Mouse (Mus musculus): ENCODE data around the gene 1700025G04Rik. TPM values are rescaled to one million over a fixed set of nuclear protein-coding genes. Genes with fewer than 3 reads are reported as not detected.

1700025G04Rik gene
- polyA plus RNA-seq, 1 experiment from 2014 or later, result 52.7 TPM

DNA sequence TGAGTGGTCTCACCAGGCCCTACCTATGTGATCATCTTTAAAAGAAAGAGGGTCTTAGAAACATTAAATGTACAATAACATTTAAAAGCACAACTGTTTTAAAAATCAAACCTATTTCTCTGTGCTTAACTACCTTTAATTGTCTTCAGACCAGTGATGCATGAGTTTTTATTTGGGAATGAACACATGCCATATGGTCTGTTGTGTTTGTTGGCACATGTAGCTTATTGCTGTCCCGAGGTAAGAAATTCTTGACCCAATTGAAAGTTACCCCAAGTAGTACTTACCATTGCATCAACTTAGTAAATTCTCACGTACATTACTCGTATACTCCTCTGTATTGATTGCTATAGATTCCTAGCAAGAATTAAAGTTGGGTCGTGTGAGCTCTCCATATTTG lies 254.7 kb downstream of the 1700025G04Rik start:
- Histone ChIP-seq H3K4me1 (replicated peaks; ENCODE audit: control insufficient read depth, insufficient read depth, low read length) (no peaks in the 10 kb centered on the region), H3K9me3 (ENCODE audit: control insufficient read depth, low read length) (0 out of 2 replicates have a peak, but pooled peaks cover 3% of the 10 kb centered on the region), H3K27ac (ENCODE audit: low read depth, low read length) (no peak overlapping the region), H3K4me3 (ENCODE audit: low read depth, low read length) (no peak overlapping the region), H3K27me3 (ENCODE audit: control insufficient read depth, insufficient read depth, low read length) (no peaks in the 10 kb centered on the region), H3K9ac (ENCODE audit: low read depth, low read length) (no peak overlapping the region), H3K36me3 (ENCODE audit: control insufficient read depth, insufficient read depth, low read length) (no peaks in the 10 kb centered on the region), H3K4me2 (replicated peaks; ENCODE audit: low read depth, low read length) (no peak overlapping the region)
- ATAC-seq (ENCODE audit: low FRiP score), result no peak
- WGBS, result 91% methylated on average over 4 of the region's 4 CpGs
- DNase-seq (ENCODE audit: low spot score), result no peak

DNA sequence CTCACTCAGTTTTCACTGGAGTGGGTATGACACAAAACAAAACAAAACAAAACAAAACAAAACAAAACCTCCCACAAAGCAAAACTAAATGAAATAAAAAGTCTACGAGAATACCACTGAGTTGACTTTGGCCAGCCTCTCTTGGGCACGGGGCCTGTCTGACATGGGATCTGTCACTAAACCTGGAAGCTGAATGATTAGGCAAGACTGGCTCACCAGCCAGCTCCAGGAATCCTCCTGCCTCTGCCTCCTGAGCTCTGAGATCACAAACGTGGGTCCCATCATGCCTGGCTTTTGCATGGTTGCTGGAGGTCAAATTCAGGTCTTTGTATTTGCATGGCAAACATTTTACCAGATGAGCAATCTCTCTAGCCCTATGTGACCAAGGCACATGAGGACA lies 258.1 kb downstream of the 1700025G04Rik start:
- ATAC-seq (ENCODE audit: low FRiP score), result no peak
- DNase-seq (ENCODE audit: low spot score), result no peak
- H3K4me3 ChIP-seq (ENCODE audit: low read depth, low read length), result no peak overlapping the region
- no peak overlapping the region for H3K27ac ChIP-seq (ENCODE audit: low read depth, low read length)
- no peaks in the 10 kb centered on the region for H3K36me3 ChIP-seq (ENCODE audit: control insufficient read depth, insufficient read depth, low read length)
- H3K4me1 ChIP-seq (replicated peaks; ENCODE audit: control insufficient read depth, insufficient read depth, low read length), result no peaks in the 10 kb centered on the region
- 0 out of 2 replicates have a peak, but pooled peaks cover 3% of the 10 kb centered on the region for H3K9me3 ChIP-seq (ENCODE audit: control insufficient read depth, low read length)
- WGBS, result 82% methylated on average over 3 of the region's 3 CpGs
- H3K9ac ChIP-seq (ENCODE audit: low read depth, low read length), result no peak overlapping the region
- no peaks in the 10 kb centered on the region for H3K27me3 ChIP-seq (ENCODE audit: control insufficient read depth, insufficient read depth, low read length)
- H3K4me2 ChIP-seq (replicated peaks; ENCODE audit: low read depth, low read length), result no peak overlapping the region

DNA sequence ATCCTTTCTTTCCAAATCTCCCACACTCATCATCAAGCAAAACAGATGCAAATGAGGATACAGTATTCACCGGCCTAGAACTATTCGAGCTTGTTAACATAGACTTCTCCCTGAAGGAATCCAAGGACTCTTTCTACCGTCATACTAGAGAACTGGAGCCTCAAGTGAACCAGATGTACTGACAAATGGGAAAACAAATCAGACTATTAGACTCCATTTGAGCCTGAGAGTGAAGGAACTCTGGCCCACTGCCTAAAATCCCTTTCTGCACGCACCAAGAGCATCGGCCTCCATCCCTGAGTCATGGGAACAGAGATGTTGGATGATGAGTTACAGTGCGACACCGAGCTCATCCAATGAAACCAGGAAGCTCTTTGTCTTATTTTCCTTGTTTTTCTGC lies 264.9 kb downstream of the 1700025G04Rik start:
- H3K4me3 ChIP-seq (ENCODE audit: low read depth, low read length), result no peak overlapping the region
- H3K4me2 ChIP-seq (replicated peaks; ENCODE audit: low read depth, low read length), result no peak overlapping the region
- no peaks in the 10 kb centered on the region for H3K27me3 ChIP-seq (ENCODE audit: control insufficient read depth, insufficient read depth, low read length)
- DNase-seq (ENCODE audit: low spot score), result no peak
- H3K9me3 ChIP-seq (ENCODE audit: control insufficient read depth, low read length), result no peaks in the 10 kb centered on the region
- ATAC-seq (ENCODE audit: low FRiP score), result no peak
- no peaks in the 10 kb centered on the region for H3K36me3 ChIP-seq (ENCODE audit: control insufficient read depth, insufficient read depth, low read length)
- H3K9ac ChIP-seq (ENCODE audit: low read depth, low read length), result no peak overlapping the region
- no peak overlapping the region for H3K27ac ChIP-seq (ENCODE audit: low read depth, low read length)
- H3K4me1 ChIP-seq (replicated peaks; ENCODE audit: control insufficient read depth, insufficient read depth, low read length), result no peaks in the 10 kb centered on the region
- 92% methylated on average over 7 of the region's 7 CpGs for WGBS

DNA sequence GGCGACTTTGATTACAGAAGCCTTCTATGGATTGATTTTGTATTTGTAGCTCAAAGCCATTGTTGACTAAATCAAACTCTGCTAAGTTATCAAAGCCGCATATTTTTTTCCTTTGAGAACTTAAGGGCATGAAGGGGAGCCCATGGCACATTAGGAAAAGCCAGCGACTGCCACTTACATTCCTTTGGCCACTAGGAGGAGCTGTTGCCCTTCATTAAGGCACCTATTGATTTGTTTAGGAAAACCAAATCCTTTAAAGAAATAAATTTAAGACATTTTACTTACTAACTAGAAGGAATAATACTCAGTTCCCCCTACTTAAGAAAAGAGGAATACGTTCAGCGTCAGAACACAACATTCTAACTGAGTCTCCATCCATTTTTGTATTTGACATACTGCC lies 269.5 kb downstream of the 1700025G04Rik start:
- DNase-seq (ENCODE audit: low spot score) (peak; percentile 86), ATAC-seq (ENCODE audit: low FRiP score) (no peak)
- 30% methylated on average over 5 of the region's 5 CpGs for WGBS
- H3K9ac ChIP-seq (ENCODE audit: low read depth, low read length), result no peak overlapping the region
- no peak overlapping the region for H3K27ac ChIP-seq (ENCODE audit: low read depth, low read length)
- no peaks in the 10 kb centered on the region for H3K9me3 ChIP-seq (ENCODE audit: control insufficient read depth, low read length)
- no peaks in the 10 kb centered on the region for H3K27me3 ChIP-seq (ENCODE audit: control insufficient read depth, insufficient read depth, low read length)
- H3K4me3 ChIP-seq (ENCODE audit: low read depth, low read length), result no peak overlapping the region
- H3K4me2 ChIP-seq (replicated peaks; ENCODE audit: low read depth, low read length), result no peak overlapping the region
- H3K4me1 ChIP-seq (replicated peaks; ENCODE audit: control insufficient read depth, insufficient read depth, low read length), result no peaks in the 10 kb centered on the region
- no peaks in the 10 kb centered on the region for H3K36me3 ChIP-seq (ENCODE audit: control insufficient read depth, insufficient read depth, low read length)

DNA sequence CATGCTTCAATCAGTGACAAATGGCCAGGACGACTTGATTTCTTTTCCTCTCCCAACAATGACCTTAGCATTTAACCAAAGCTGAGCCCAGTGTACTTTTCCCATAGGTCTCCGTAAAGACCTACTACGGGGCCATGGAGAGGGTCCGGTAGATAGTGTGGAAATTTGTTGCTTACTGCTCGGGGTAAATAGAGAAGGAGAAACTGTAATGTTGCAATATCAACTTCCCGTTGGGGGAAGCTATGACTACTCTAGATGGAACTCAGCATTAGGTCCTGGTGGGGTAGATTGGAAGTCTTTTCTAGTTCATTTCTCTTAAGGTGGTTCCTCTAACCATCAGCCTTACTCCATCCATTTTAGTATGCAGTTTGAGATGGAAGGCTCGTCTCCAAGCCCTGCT lies 270.7 kb downstream of the 1700025G04Rik start:
- 90% methylated on average over 7 of the region's 7 CpGs for WGBS
- H3K4me2 ChIP-seq (replicated peaks; ENCODE audit: low read depth, low read length), result no peak overlapping the region
- ATAC-seq (ENCODE audit: low FRiP score), result no peak

DNA sequence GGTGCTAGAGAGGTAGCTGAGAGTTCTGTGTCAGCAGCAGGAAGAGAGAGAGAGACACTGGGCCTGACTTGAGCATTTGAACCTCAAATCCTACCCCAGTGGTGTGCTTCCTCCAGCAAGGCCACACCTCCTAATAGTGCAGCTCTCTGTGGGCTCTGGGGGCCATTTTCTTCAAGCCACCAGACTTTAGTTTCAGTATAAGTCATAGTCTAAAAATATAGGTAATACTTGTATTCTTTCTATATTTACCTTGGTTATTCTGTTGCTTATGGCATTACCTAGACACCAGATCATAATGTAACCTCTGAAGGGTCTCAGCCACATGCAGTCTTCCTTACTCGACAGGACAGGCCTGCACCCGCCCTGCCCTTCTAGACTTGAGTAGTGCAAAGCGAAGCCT lies 273.9 kb downstream of the 1700025G04Rik start:
- no peaks in the 10 kb centered on the region for H3K9me3 ChIP-seq (ENCODE audit: control insufficient read depth, low read length)
- no peaks in the 10 kb centered on the region for H3K4me1 ChIP-seq (replicated peaks; ENCODE audit: control insufficient read depth, insufficient read depth, low read length)
- H3K4me2 ChIP-seq (replicated peaks; ENCODE audit: low read depth, low read length), result no peak overlapping the region
- no peak overlapping the region for H3K9ac ChIP-seq (ENCODE audit: low read depth, low read length)
- no peak for DNase-seq (ENCODE audit: low spot score)
- ATAC-seq (ENCODE audit: low FRiP score), result no peak
- H3K36me3 ChIP-seq (ENCODE audit: control insufficient read depth, insufficient read depth, low read length), result no peaks in the 10 kb centered on the region
- H3K27ac ChIP-seq (ENCODE audit: low read depth, low read length), result no peak overlapping the region
- no peaks in the 10 kb centered on the region for H3K27me3 ChIP-seq (ENCODE audit: control insufficient read depth, insufficient read depth, low read length)
- 91% methylated on average over 3 of the region's 3 CpGs for WGBS
- H3K4me3 ChIP-seq (ENCODE audit: low read depth, low read length), result no peak overlapping the region

More for the DNA sequence above, 270.7 kb downstream of the 1700025G04Rik start:
- Histone ChIP-seq H3K27ac (ENCODE audit: low read depth, low read length) (no peak overlapping the region), H3K4me3 (ENCODE audit: low read depth, low read length) (no peak overlapping the region), H3K27me3 (ENCODE audit: control insufficient read depth, insufficient read depth, low read length) (no peaks in the 10 kb centered on the region), H3K4me1 (replicated peaks; ENCODE audit: control insufficient read depth, insufficient read depth, low read length) (no peaks in the 10 kb centered on the region), H3K36me3 (ENCODE audit: control insufficient read depth, insufficient read depth, low read length) (no peaks in the 10 kb centered on the region), H3K9me3 (ENCODE audit: control insufficient read depth, low read length) (no peaks in the 10 kb centered on the region), H3K9ac (ENCODE audit: low read depth, low read length) (no peak overlapping the region)
- DNase-seq (ENCODE audit: low spot score), result no peak

DNA sequence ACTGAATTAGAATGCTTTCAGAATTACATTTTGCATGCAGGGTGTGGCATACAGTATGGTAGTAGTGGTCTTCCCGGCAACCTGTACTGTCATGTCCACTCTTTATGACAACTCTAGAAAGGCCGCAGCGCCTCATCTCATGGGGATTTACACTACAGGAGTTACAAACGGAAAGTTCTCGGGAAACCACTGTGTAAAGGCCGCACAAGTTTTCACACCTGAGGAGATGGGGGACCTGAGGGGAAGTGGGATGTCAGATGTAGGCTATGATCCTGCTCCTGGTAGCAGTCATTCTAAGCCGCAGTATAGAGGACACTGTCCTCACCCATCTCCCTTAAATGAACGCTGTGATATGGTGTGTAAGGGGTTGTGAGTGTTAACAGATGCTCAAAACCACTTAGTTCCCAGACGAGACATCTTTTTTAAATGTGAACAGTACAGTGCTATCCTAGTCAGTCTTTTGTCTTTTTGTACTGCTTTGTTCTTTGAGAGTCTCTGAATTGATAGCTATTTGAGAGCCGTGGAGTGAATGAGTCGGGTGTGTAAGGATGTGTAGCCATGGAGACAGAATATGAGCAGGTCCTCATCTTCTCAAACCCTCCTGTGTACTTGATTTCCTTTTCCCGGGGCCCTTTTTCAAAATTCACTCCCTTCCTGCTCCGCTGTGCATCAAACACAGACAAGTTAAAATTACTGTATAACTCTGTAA lies 277.8 kb downstream of the 1700025G04Rik start:
- Histone ChIP-seq H3K4me2 (replicated peaks; ENCODE audit: low read depth, low read length) (no peak overlapping the region), H3K9me3 (ENCODE audit: control insufficient read depth, low read length) (no peaks in the 10 kb centered on the region), H3K4me1 (replicated peaks; ENCODE audit: control insufficient read depth, insufficient read depth, low read length) (peaks cover 2% of the 10 kb centered on the region), H3K36me3 (ENCODE audit: control insufficient read depth, insufficient read depth, low read length) (no peaks in the 10 kb centered on the region), H3K27ac (ENCODE audit: low read depth, low read length) (no peak overlapping the region), H3K4me3 (ENCODE audit: low read depth, low read length) (no peak overlapping the region), H3K9ac (ENCODE audit: low read depth, low read length) (no peak overlapping the region), H3K27me3 (ENCODE audit: control insufficient read depth, insufficient read depth, low read length) (no peaks in the 10 kb centered on the region)
- WGBS, result 79% methylated on average over 13 of the region's 13 CpGs
- ATAC-seq (ENCODE audit: low FRiP score) (no peak), DNase-seq (ENCODE audit: low spot score) (no peak)

DNA sequence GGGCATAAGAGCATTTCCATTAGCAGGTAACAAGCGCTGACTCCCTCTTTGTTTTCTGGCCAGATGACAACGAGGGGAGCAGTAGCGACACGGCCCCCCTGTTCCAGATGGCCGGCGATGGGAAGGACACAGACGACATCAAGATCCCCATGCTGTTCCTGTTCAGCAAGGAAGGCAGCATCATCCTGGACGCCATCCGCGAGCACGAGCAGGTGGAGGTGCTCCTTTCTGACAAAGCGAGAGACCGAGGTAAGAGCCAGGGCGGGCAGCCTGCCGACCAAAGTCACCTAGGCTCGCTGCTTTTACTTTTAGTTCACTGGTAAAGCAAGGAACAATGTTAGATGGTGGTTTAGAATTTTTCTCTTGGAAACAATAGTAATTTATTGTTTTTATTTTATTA lies 278.5 kb downstream of the 1700025G04Rik start:
- no peak for ATAC-seq (ENCODE audit: low FRiP score)
- H3K27me3 ChIP-seq (ENCODE audit: control insufficient read depth, insufficient read depth, low read length), result no peaks in the 10 kb centered on the region
- no peak overlapping the region for H3K9ac ChIP-seq (ENCODE audit: low read depth, low read length)
- no peaks in the 10 kb centered on the region for H3K36me3 ChIP-seq (ENCODE audit: control insufficient read depth, insufficient read depth, low read length)
- 82% methylated on average over 16 of the region's 16 CpGs for WGBS
- H3K4me3 ChIP-seq (ENCODE audit: low read depth, low read length), result no peak overlapping the region
- H3K4me2 ChIP-seq (replicated peaks; ENCODE audit: low read depth, low read length), result no peak overlapping the region
- no peaks in the 10 kb centered on the region for H3K9me3 ChIP-seq (ENCODE audit: control insufficient read depth, low read length)
- DNase-seq (ENCODE audit: low spot score), result no peak
- peaks cover 2% of the 10 kb centered on the region for H3K4me1 ChIP-seq (replicated peaks; ENCODE audit: control insufficient read depth, insufficient read depth, low read length)
- no peak overlapping the region for H3K27ac ChIP-seq (ENCODE audit: low read depth, low read length)

DNA sequence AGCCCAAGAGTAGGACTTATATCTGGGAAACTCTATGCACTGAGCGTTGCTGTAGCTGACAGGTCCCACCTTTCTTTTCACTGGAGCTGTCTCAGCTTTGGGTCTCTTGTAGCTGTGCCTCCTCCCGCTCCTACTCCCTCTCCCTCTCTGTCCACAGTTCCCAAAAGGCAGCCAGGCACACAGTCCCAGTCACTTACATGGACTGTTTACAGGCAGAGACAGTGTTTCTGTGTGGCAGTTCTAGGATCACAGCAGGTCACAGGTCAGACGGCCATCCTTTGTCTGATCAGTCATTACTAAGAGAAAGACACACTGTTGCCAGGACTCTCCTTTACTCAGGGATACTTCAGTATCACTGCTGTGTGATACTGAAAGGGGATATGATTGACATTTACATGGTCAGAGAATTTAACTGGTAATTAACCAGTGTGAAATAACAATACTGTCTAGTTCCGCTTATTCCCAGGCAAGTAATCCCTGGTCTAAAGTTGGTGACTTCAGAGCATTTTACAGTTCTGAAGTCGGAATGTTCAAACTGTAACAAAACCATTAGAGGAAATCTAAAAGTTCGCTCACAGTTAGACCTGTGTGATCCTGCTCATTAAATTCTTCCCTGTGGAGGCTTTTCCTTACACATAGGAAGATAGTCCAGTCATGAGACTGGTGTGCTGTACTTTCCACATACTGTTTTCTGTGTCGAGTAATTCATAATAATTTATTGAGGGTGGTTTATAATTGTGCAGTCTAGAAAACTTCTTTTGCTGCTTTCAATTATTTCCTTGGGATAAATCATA lies 279.1 kb downstream of the 1700025G04Rik start:
- Histone ChIP-seq H3K4me2 (replicated peaks; ENCODE audit: low read depth, low read length) (no peak overlapping the region), H3K4me1 (replicated peaks; ENCODE audit: control insufficient read depth, insufficient read depth, low read length) (peaks cover 2% of the 10 kb centered on the region), H3K9me3 (ENCODE audit: control insufficient read depth, low read length) (no peaks in the 10 kb centered on the region), H3K27me3 (ENCODE audit: control insufficient read depth, insufficient read depth, low read length) (no peaks in the 10 kb centered on the region), H3K36me3 (ENCODE audit: control insufficient read depth, insufficient read depth, low read length) (no peaks in the 10 kb centered on the region), H3K9ac (ENCODE audit: low read depth, low read length) (no peak overlapping the region), H3K4me3 (ENCODE audit: low read depth, low read length) (no peak overlapping the region), H3K27ac (ENCODE audit: low read depth, low read length) (no peak overlapping the region)
- WGBS, result 61% methylated on average over 7 of the region's 7 CpGs
- DNase-seq (ENCODE audit: low spot score), result peak; percentile 27
- ATAC-seq (ENCODE audit: low FRiP score), result no peak

Measured in hindbrain, embryonic 11.5 days (tissue).